Mouse (Mus musculus) midbrain, embryonic 11.5 days (tissue): Measurements from ENCODE around the gene Hist1h2ak. TPM values are rescaled to one million over a fixed set of nuclear protein-coding genes. Genes with fewer than 3 reads are reported as not detected.
A peak's percentile ranks its signal among the peaks of the same experiment; 100 is the strongest.
"Not testable (repeated sequence)": the region's sequence is repeated elsewhere in the genome, so short reads cannot be mapped to it uniquely, and the experiment has no call there.

Experiments
- ATAC-seq: fragments of 200-750 bp; cut with Nextera tagmentation; 2 replicates; pipeline ENCODE4 v1.8.0; 2017; ENCODE audit warnings: moderate TSS enrichment, moderate library complexity; ENCODE audit not compliant: low FRiP score
- DNase-seq: peaks from one replicate; pipeline ENCODE4 v3.0.0; 2015; ENCODE audit warnings: low spot score; ENCODE audit errors: missing footprints
- H3K27ac ChIP-seq: fragments of 300-500 bp; sonication (generic); 2 replicates; pipeline ENCODE4 v1.5.1; 2014; ENCODE audit warnings: low read depth, low read length
- H3K27me3 ChIP-seq: fragments of 300-500 bp; sonication (generic); 2 replicates; pipeline ENCODE4 v1.6.1; 2014; ENCODE audit warnings: mild to moderate bottlenecking, low read length, moderate library complexity, mixed read lengths; ENCODE audit not compliant: control insufficient read depth, insufficient read depth
- H3K36me3 ChIP-seq: fragments of 300-500 bp; sonication (generic); 2 replicates; pipeline ENCODE4 v1.6.1; 2014; ENCODE audit warnings: mild to moderate bottlenecking, low read length, moderate library complexity, mixed read lengths; ENCODE audit not compliant: control insufficient read depth, insufficient read depth
- H3K4me1 ChIP-seq: fragments of 300-500 bp; sonication (generic); 2 replicates; pipeline ENCODE4 v1.6.1; 2014; ENCODE audit warnings: low read length; ENCODE audit not compliant: control insufficient read depth, insufficient read depth
- H3K4me2 ChIP-seq: fragments of 300-500 bp; sonication (generic); 2 replicates; pipeline ENCODE4 v1.6.1; 2014; ENCODE audit warnings: mild to moderate bottlenecking, moderate library complexity
- H3K4me3 ChIP-seq: fragments of 300-500 bp; sonication (generic); 2 replicates; pipeline ENCODE4 v1.5.1; 2014; ENCODE audit warnings: low read depth, low read length
- H3K9ac ChIP-seq: fragments of 300-500 bp; sonication (generic); 2 replicates; pipeline ENCODE4 v1.6.1; 2014; ENCODE audit warnings: low read length
- H3K9me3 ChIP-seq: fragments of 300-500 bp; sonication (generic); 2 replicates; pipeline ENCODE4 v1.6.1; 2016; ENCODE audit warnings: low read length; ENCODE audit not compliant: control insufficient read depth
- WGBS: fragments of 180-500 bp; shearing (Covaris S2); extraction: QIAGEN DNeasy Blood & Tissue Kit; methylation state at CpG from one replicate; pipeline ENCODE4 v1.1.7; 2014; 5-methylcytosine and 5-hydroxymethylcytosine counted together
- polyA plus RNA-seq: library from polyadenylated mRNA; unstranded; fragments of >200 nt; fragmentation: Nextera tagmentation; extraction: Ambion mirVana; gene quantifications from 2 replicates; pipeline ENCODE4 v1.2.1, GENCODE M21; 2014

Hist1h2ak gene
- polyA plus RNA-seq, 1 experiment from 2014 or later, result 10.7 TPM

DNA sequence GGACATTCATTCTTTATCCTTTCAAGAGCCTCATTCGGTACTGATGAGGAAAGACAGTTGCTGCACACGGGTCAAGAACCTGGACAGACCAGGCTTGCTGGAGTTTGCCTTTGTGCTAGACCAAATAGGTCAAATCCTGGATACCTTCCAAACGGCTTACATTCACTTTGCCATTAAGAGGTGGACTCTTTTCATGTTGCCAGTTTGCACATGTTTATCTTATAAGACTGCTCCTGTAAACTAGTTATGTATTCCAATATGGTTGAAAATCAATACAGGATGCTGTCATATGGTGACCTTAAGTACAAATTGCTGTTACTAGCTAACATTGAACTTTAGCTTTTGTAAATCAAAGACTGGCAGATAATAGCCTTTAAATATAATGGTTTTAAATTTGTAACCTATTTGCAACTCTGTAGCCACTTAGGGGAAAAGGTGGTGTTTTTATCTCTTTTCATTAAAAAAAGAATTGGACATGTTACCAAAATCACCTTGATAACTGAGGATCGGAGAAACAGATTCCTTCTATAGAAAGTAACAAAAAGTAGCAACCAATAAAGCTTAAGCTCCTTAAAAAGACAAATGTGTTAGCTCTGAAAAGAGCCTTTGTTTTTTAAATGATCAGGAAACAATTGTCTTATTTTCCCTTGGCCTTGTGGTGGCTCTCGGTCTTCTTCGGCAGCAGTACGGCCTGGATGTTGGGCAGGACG, 32.7 kb upstream of the Hist1h2ak start:
- H3K27ac ChIP-seq, result peak overlapping the region; percentile 80
- peak overlapping the region; percentile 34 for H3K4me3 ChIP-seq
- H3K36me3 ChIP-seq, result no peaks in the 10 kb centered on the region
- 6% methylated on average over 8 of the region's 8 CpGs for WGBS
- no peaks in the 10 kb centered on the region for H3K27me3 ChIP-seq
- H3K9ac ChIP-seq, result peak overlapping the region; percentile 64
- H3K9me3 ChIP-seq, result no peaks in the 10 kb centered on the region
- H3K4me1 ChIP-seq, result peaks cover 34% of the 10 kb centered on the region
- DNase-seq (peak; percentile 93), ATAC-seq (no peak)
- H3K4me2 ChIP-seq, result peak overlapping the region; percentile 48

DNA sequence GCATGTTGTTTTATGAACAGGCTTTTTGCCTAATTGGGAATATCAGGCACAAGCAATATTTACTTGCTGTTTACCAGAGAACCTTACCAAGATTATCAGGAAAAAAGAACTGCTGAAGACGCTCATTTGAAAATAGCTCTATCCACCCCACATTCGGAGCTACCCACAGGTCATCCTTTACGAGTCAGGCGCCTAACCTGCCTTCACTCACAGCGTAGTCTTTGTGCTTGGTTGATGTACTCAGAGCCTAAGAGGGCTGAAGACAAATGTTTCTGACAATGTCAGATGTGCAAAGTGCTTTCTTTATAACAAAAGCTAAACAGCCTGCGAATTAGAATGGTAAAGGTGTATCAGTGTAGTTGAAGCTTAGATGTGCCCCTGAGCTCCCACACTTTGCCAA, 30.7 kb upstream of the Hist1h2ak start:
- no peak overlapping the region for H3K4me3 ChIP-seq
- H3K27me3 ChIP-seq, result no peaks in the 10 kb centered on the region
- peaks cover 39% of the 10 kb centered on the region for H3K4me1 ChIP-seq
- no peaks in the 10 kb centered on the region for H3K9me3 ChIP-seq
- peak overlapping the region; percentile 57 for H3K4me2 ChIP-seq
- 23% methylated on average over 6 of the region's 6 CpGs for WGBS
- peak overlapping the region; percentile 87 for H3K27ac ChIP-seq
- H3K9ac ChIP-seq, result peak overlapping the region; percentile 68
- peak; percentile 86 for DNase-seq
- ATAC-seq, result no peak
- H3K36me3 ChIP-seq, result no peaks in the 10 kb centered on the region

DNA sequence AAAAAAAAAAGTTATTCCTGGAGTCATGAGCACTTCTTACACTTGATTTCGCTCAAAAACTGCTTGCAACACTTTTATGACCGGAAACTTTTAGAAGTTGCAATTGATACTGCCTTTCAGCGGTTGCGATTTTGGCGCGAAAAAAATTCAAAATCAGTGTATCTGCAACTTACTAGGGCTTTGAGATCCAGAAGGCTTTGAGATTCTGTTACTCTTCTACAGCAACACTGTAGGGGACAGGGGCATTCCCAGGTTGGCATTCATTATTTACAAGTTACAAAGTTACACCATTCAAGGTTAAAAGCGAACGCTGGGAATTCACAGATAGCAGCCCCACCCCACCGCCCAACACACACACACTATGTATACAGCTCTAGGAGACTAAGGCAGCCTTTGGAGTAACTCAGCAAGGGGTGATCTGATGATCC, 30.1 kb upstream of the Hist1h2ak start:
- WGBS, result under 1% methylated on average over 9 of the region's 9 CpGs
- H3K36me3 ChIP-seq, result no peaks in the 10 kb centered on the region
- no peaks in the 10 kb centered on the region for H3K9me3 ChIP-seq
- no peak for ATAC-seq
- peak overlapping the region; percentile 68 for H3K9ac ChIP-seq
- peak; percentile 97 for DNase-seq
- no peaks in the 10 kb centered on the region for H3K27me3 ChIP-seq
- peak overlapping the region; percentile 38 for H3K4me3 ChIP-seq
- peak overlapping the region; percentile 87 for H3K27ac ChIP-seq
- peak overlapping the region; percentile 57 for H3K4me2 ChIP-seq
- peaks cover 39% of the 10 kb centered on the region for H3K4me1 ChIP-seq

- DNase-seq (peak; percentile 96), ATAC-seq (peak; percentile 71)
- WGBS, result 1% methylated on average over 13 of the region's 20 CpGs
- peak within 1 kb of the TSS; percentile 57 for H3K4me2 ChIP-seq
- H3K36me3 ChIP-seq, result no peaks in the 10 kb centered on the region
- H3K4me1 ChIP-seq, result peaks cover 36% of the 10 kb centered on the region
- H3K9me3 ChIP-seq, result no peaks in the 10 kb centered on the region
- no peaks in the 10 kb centered on the region for H3K27me3 ChIP-seq
- H3K9ac ChIP-seq, result peak within 1 kb of the TSS; percentile 77
- H3K4me3 ChIP-seq, result peak within 1 kb of the TSS; percentile 38
- H3K27ac ChIP-seq, result peak within 1 kb of the TSS; percentile 87
These were observed 29.6 kb upstream of the Hist1h2ak start, which contains the start of gene Hist1h3i for GRCm38 (mm10) chr13:21783255-21783617. Gene Hist1h3i (minus strand): TSS chr13:21783370.

DNA sequence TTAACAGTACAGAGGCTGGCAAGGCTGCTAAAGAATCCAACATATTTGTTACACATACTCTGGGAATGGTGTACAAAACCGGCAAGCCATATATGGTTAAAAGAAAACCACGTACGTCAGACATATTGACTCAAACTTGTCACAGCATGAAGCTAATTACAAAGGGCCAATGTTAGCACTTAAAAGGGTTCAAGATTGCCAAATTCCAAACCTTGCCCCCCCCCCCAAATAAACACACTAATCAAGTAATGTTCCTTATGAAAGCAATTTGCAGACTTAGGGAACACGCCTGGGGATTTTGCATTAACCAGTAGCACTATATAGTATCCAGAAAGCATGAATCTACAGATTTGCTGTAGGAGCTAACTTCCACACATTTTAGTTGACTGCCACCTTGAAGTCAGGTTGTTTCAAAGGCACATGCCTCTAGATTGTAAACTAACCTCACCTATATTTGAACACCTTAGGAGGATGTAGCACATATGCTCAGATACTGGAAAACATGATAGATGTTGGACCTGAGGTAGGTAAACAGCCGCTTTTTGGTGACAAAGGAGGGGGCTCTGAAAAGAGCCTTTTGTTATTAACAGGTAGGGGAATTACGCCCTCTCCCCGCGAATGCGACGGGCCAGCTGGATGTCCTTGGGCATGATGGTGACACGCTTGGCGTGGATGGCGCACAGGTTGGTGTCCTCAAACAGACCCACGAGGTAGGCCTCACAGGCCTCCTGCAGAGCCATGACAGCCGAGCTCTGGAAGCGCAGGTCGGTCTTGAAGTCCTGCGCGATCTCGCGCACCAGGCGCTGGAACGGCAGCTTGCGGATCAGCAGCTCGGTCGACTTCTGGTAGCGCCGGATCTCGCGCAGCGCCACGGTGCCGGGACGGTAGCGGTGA, 29.0 kb upstream of the Hist1h2ak start:
- H3K4me2 ChIP-seq, result peak overlapping the region; percentile 57
- WGBS, result under 1% methylated on average over 12 of the region's 35 CpGs
- DNase-seq, result peak; percentile 96
- peak; percentile 0; the same call in 1 of the 2 replicates for ATAC-seq
- not testable (repeated sequence) for H3K36me3 ChIP-seq, H3K27me3 ChIP-seq, H3K9me3 ChIP-seq
- H3K27ac ChIP-seq, result peak overlapping the region; percentile 87
- peaks cover 34% of the 10 kb centered on the region for H3K4me1 ChIP-seq
- H3K4me3 ChIP-seq, result peak overlapping the region; percentile 38
- peak overlapping the region; percentile 77 for H3K9ac ChIP-seq

DNA sequence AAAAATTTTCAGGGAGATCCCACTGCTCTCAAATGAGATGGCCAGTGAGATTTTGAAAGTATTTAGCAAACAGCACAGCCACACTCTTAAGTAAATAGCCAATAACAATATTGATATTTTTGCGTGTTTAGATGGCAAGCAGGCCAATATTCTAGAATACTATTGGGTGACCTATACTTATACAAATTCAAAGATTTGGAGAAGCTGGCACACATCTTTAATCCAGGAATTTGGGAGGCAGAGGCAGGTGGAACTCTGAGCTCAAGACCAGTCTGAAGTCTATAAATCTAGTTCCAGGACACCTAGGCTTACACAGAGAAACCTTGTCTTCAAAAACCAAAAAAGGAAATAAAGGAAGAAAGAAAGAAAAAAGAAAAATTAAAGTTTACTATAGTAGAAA, 28.0 kb upstream of the Hist1h2ak start:
- 92% methylated on average over 1 of the region's 1 CpGs for WGBS
- peak; percentile 90 for DNase-seq
- Histone ChIP-seq H3K4me3 (no peak overlapping the region), H3K36me3 (no peaks in the 10 kb centered on the region), H3K4me1 (peaks cover 34% of the 10 kb centered on the region), H3K9ac (no peak overlapping the region), H3K4me2 (no peak overlapping the region), H3K27ac (no peak overlapping the region), H3K9me3 (no peaks in the 10 kb centered on the region), H3K27me3 (no peaks in the 10 kb centered on the region)
- no peak for ATAC-seq

GRCm38 (mm10) chr13:21781021-21781555, 27.5 kb upstream of the Hist1h2ak start:
- no peak for ATAC-seq
- Histone ChIP-seq H3K36me3 (no peaks in the 10 kb centered on the region), H3K27ac (peak overlapping the region; percentile 98), H3K9me3 (no peaks in the 10 kb centered on the region), H3K9ac (no peak overlapping the region), H3K27me3 (no peaks in the 10 kb centered on the region), H3K4me3 (no peak overlapping the region), H3K4me1 (peaks cover 33% of the 10 kb centered on the region), H3K4me2 (peak overlapping the region; percentile 94)
- WGBS, result 49% methylated on average over 6 of the region's 6 CpGs
- DNase-seq, result peak; percentile 93

GRCm38 (mm10) chr13:21779767-21780731, 26.4 kb upstream of the Hist1h2ak start, which contains the start of gene Hist1h1b:
Gene Hist1h1b (minus strand): TSS chr13:21780625.
- peak within 1 kb of the TSS; percentile 79 for H3K9ac ChIP-seq
- ATAC-seq (peak; percentile 60), DNase-seq (peak; percentile 97)
- H3K9me3 ChIP-seq, result no peaks in the 10 kb centered on the region
- H3K27me3 ChIP-seq, result no peaks in the 10 kb centered on the region
- H3K36me3 ChIP-seq, result no peaks in the 10 kb centered on the region
- H3K27ac ChIP-seq, result peak within 1 kb of the TSS; percentile 98
- peaks cover 28% of the 10 kb centered on the region for H3K4me1 ChIP-seq
- peak within 1 kb of the TSS; percentile 46 for H3K4me3 ChIP-seq
- WGBS, result under 1% methylated on average over 44 of the region's 44 CpGs
- H3K4me2 ChIP-seq, result peak within 1 kb of the TSS; percentile 94
